Mouse (Mus musculus) cortical plate, adult 2 months (tissue): ENCODE data around the gene Olfr410. TPM values are rescaled to one million over a fixed set of nuclear protein-coding genes. Genes with fewer than 3 reads are reported as not detected.

Source experiments
- H3K27ac ChIP-seq: fragments of 200-500 bp; 2 replicates; pipeline ENCODE4 v1.5.1; 2012; ENCODE audit warnings: low read length, control low read depth, inconsistent platforms; ENCODE audit not compliant: insufficient read depth
- H3K4me1 ChIP-seq: fragments of 200-500 bp; 2 replicates; pipeline ENCODE4 v1.6.1; 2011; ENCODE audit warnings: low read length; ENCODE audit not compliant: control insufficient read depth, insufficient read depth
- H3K4me3 ChIP-seq: fragments of 200-500 bp; 2 replicates; pipeline ENCODE4 v1.5.1; 2011; ENCODE audit warnings: mild to moderate bottlenecking, low read length, control low read depth; ENCODE audit not compliant: insufficient read depth
- CTCF ChIP-seq: fragments of 200-500 bp; IDR thresholded peaks from 2 replicates; pipeline ENCODE4 v1.5.1; 2011; ENCODE audit warnings: mild to moderate bottlenecking, control low read depth, low read length; ENCODE audit not compliant: insufficient read depth; ENCODE audit errors: extremely low read depth
- POLR2A ChIP-seq: fragments of 200-500 bp; IDR thresholded peaks from 2 replicates; pipeline ENCODE4 v1.6.1; 2011; ENCODE audit warnings: mild to moderate bottlenecking, low read length, control low read depth; ENCODE audit not compliant: insufficient read depth; ENCODE audit errors: extremely low read depth
- polyA plus RNA-seq: library from polyadenylated mRNA; depleted of rRNA; stranded (reverse); fragments of >200 nt; gene quantifications from 2 replicates; pipeline ENCODE4 v1.2.3, GENCODE M21; 2012; rRNA removed

Gene Olfr410
- polyA plus RNA-seq, result not detected in 2 replicates

- no peak for TF ChIP-seq POLR2A
- no peak for TF ChIP-seq CTCF
- no peak within 1 kb of the TSS for H3K27ac ChIP-seq
- no peak within 1 kb of the TSS for H3K4me3 ChIP-seq
- no peaks in the 10 kb centered on the region for H3K4me1 ChIP-seq
Measured at GRCm38 (mm10) chr11:74337931-74338330, at the start of gene Olfr410. Olfr410 (minus strand) TSS chr11:74338031.

- TF ChIP-seq POLR2A (no peak), CTCF (no peak)
- H3K27ac ChIP-seq, result no peak overlapping the region
- no peaks in the 10 kb centered on the region for H3K4me1 ChIP-seq
- no peak overlapping the region for H3K4me3 ChIP-seq
Measured at GRCm38 (mm10) chr11:74387203-74387602, 49.4 kb upstream of the Olfr410 start.

GRCm38 (mm10) chr11:74385674-74386073, 47.8 kb upstream of the Olfr410 start:
- Histone ChIP-seq H3K4me3 (no peak overlapping the region), H3K27ac (no peak overlapping the region), H3K4me1 (no peaks in the 10 kb centered on the region)
- TF ChIP-seq POLR2A (no peak), CTCF (no peak)

GRCm38 (mm10) chr11:74379166-74379873, 41.5 kb upstream of the Olfr410 start:
- TF ChIP-seq POLR2A (no peak), CTCF (no peak)
- Histone ChIP-seq H3K4me3 (no peak overlapping the region), H3K4me1 (peaks cover 2% of the 10 kb centered on the region; the same call in 1 of the 2 replicates), H3K27ac (no peak overlapping the region)

GRCm38 (mm10) chr11:74376847-74377246, 39.0 kb upstream of the Olfr410 start:
- TF ChIP-seq POLR2A (no peak), CTCF (peak; percentile 95)
- peaks cover 2% of the 10 kb centered on the region; the same call in 1 of the 2 replicates for H3K4me1 ChIP-seq
- no peak overlapping the region for H3K27ac ChIP-seq
- no peak overlapping the region for H3K4me3 ChIP-seq

- no peak overlapping the region for H3K4me3 ChIP-seq
- H3K27ac ChIP-seq, result no peak overlapping the region
- no peak for TF ChIP-seq POLR2A
- TF ChIP-seq CTCF, result peak; percentile 81
- no peaks in the 10 kb centered on the region for H3K4me1 ChIP-seq
Measured at GRCm38 (mm10) chr11:74371393-74372100, 33.7 kb upstream of the Olfr410 start.

GRCm38 (mm10) chr11:74361769-74362168, 23.9 kb upstream of the Olfr410 start, which contains the start of gene Olfr412:
Olfr412 (plus strand) TSS chr11:74362069.
- Histone ChIP-seq H3K4me1 (no peaks in the 10 kb centered on the region), H3K4me3 (no peak within 1 kb of the TSS), H3K27ac (no peak within 1 kb of the TSS)
- TF ChIP-seq POLR2A, result no peak
- TF ChIP-seq CTCF, result no peak

- Histone ChIP-seq H3K4me3 (no peak within 1 kb of the TSS), H3K4me1 (no peaks in the 10 kb centered on the region), H3K27ac (no peak within 1 kb of the TSS)
- TF ChIP-seq POLR2A, result no peak
- TF ChIP-seq CTCF, result no peak
Measured at GRCm38 (mm10) chr11:74352550-74352949, 14.7 kb upstream of the Olfr410 start, which contains the start of gene Olfr411. Olfr411 (minus strand) TSS chr11:74352650.

- no peaks in the 10 kb centered on the region for H3K4me1 ChIP-seq
- no peak overlapping the region for H3K4me3 ChIP-seq
- no peak overlapping the region for H3K27ac ChIP-seq
- TF ChIP-seq CTCF (no peak), POLR2A (no peak)
Measured at GRCm38 (mm10) chr11:74328781-74329180, 9.1 kb downstream of the Olfr410 start.
